Mouse (Mus musculus): Measurements from ENCODE around the gene Slfn5.
"Not testable (repeated sequence)": the region's sequence is repeated elsewhere in the genome, so short reads cannot be mapped to it uniquely, and the experiment has no call there.

Gene Slfn5

GRCm38 (mm10) chr11:82950736-82951481, at the start of gene Slfn5:
Slfn5 (plus strand) TSS chr11:82951349.
- DNase-seq: peak; percentile 85

- DNase-seq: no peak
Observed at GRCm38 (mm10) chr11:82901606-82902310, 49.4 kb upstream of the Slfn5 start.

GRCm38 (mm10) chr11:82904952-82905351, 46.2 kb upstream of the Slfn5 start:
- no peak for DNase-seq

GRCm38 (mm10) chr11:82905816-82906215, 45.3 kb upstream of the Slfn5 start:
- DNase-seq: no peak

GRCm38 (mm10) chr11:82907651-82908607, 43.2 kb upstream of the Slfn5 start, which contains the start of gene Nle1:
Nle1 (minus strand) TSS chr11:82908411.
- peak; percentile 92 for DNase-seq

GRCm38 (mm10) chr11:82908608-82908989, 42.5 kb upstream of the Slfn5 start:
- no peak for DNase-seq

- no peak for DNase-seq
Observed at GRCm38 (mm10) chr11:82910250-82910649, 40.9 kb upstream of the Slfn5 start, which contains the start of gene Unc45b. Unc45b (plus strand) TSS chr11:82910550.

GRCm38 (mm10) chr11:82910679-82911389, 40.3 kb upstream of the Slfn5 start:
- no peak for DNase-seq

- peak; percentile 83 for DNase-seq
Observed at GRCm38 (mm10) chr11:82914711-82915352, 36.3 kb upstream of the Slfn5 start.

GRCm38 (mm10) chr11:82920768-82921167, 30.4 kb upstream of the Slfn5 start:
- DNase-seq: no peak

GRCm38 (mm10) chr11:82921691-82922090, 29.5 kb upstream of the Slfn5 start:
- no peak for DNase-seq

GRCm38 (mm10) chr11:82923910-82924309, 27.2 kb upstream of the Slfn5 start:
- not testable (repeated sequence) for DNase-seq

- no peak for DNase-seq
Observed at GRCm38 (mm10) chr11:82928897-82929632, 22.1 kb upstream of the Slfn5 start.

GRCm38 (mm10) chr11:82929633-82929950, 21.6 kb upstream of the Slfn5 start:
- no peak for DNase-seq

GRCm38 (mm10) chr11:82930391-82930955, 20.7 kb upstream of the Slfn5 start:
- DNase-seq: peak; percentile 39

- DNase-seq: peak; percentile 12
Observed at GRCm38 (mm10) chr11:82931161-82931560, 20.0 kb upstream of the Slfn5 start.

- DNase-seq: peak; percentile 38
Observed at GRCm38 (mm10) chr11:82931671-82932450, 19.3 kb upstream of the Slfn5 start.

GRCm38 (mm10) chr11:82933186-82933585, 18.0 kb upstream of the Slfn5 start:
- DNase-seq: no peak

- DNase-seq: no peak
Observed at GRCm38 (mm10) chr11:82943336-82943735, 7.8 kb upstream of the Slfn5 start.

GRCm38 (mm10) chr11:82945636-82946035, 5.5 kb upstream of the Slfn5 start:
- DNase-seq: no peak
